Mouse (Mus musculus) MEL (cell line): Measurements from ENCODE around the gene Olfr739. TPM values are rescaled to one million over a fixed set of nuclear protein-coding genes. Genes with fewer than 3 reads are reported as not detected.

Experiments
- DNase-seq: peaks from one replicate; pipeline ENCODE4 v3.0.0; 2011; ENCODE audit warnings: low read depth, low spot score
- H3K27ac ChIP-seq: 2 replicates; pipeline ENCODE4 v1.5.1; 2012; ENCODE audit warnings: low read depth, mild to moderate bottlenecking, control low read depth, low read length, moderate library complexity; ENCODE audit not compliant: control insufficient read depth
- H3K27me3 ChIP-seq, 2 experiments: fragments of 150-350 bp in 1 of 2; sonication (generic) in 1 of 2; 2 replicates each; pipeline ENCODE4 v1.6.1; 2012; ENCODE audit warnings: low read length in 2 of 2, mild to moderate bottlenecking in 2 of 2, improper control_type of control experiment in 1 of 2, moderate library complexity in 1 of 2; ENCODE audit not compliant: insufficient read depth in 2 of 2, control insufficient read depth in 1 of 2
- H3K36me3 ChIP-seq, 2 experiments: 2 replicates each; pipeline ENCODE4 v1.6.1; 2012 to 2014; ENCODE audit warnings: low read length in 2 of 2, improper control_type of control experiment in 1 of 2, inconsistent platforms in 1 of 2, mild to moderate bottlenecking in 1 of 2; ENCODE audit not compliant: insufficient read depth in 2 of 2, control insufficient read depth in 1 of 2
- H3K4me1 ChIP-seq, 2 experiments: fragments of 150-350 bp in 1 of 2; sonication (generic) in 1 of 2; 2 replicates each; pipeline ENCODE4 v1.6.1; 2012; ENCODE audit warnings: low read length in 2 of 2, improper control_type of control experiment in 1 of 2, mild to moderate bottlenecking in 1 of 2; ENCODE audit not compliant: insufficient read depth in 2 of 2, control insufficient read depth in 1 of 2
- H3K4me3 ChIP-seq, 2 experiments: fragments of 150-350 bp in 1 of 2; sonication (generic) in 1 of 2; 2 replicates each; pipeline ENCODE4 v1.5.1; 2012; ENCODE audit warnings: low read depth in 2 of 2, low read length in 2 of 2, mild to moderate bottlenecking in 2 of 2, moderate library complexity in 2 of 2, control low read depth in 1 of 2, improper control_type of control experiment in 1 of 2; ENCODE audit not compliant: control insufficient read depth in 1 of 2, insufficient read depth in 1 of 2
- H3K79me2 ChIP-seq: 2 replicates; pipeline ENCODE4 v1.6.1; 2012; ENCODE audit warnings: mild to moderate bottlenecking, low read length, moderate library complexity; ENCODE audit not compliant: control insufficient read depth, poor library complexity, insufficient read depth
- H3K9ac ChIP-seq: 2 replicates; pipeline ENCODE4 v1.6.1; 2012; ENCODE audit warnings: low read depth, mild to moderate bottlenecking, control low read depth, low read length, moderate library complexity; ENCODE audit not compliant: control insufficient read depth, poor library complexity, severe bottlenecking
- H3K9me3 ChIP-seq: fragments of 150-350 bp; sonication (generic); replicated peaks from 2 replicates; pipeline ENCODE4 v1.6.1; 2012; ENCODE audit warnings: mild to moderate bottlenecking, low read length, improper control_type of control experiment, moderate library complexity; ENCODE audit not compliant: insufficient read depth
- ELF1 ChIP-seq: IDR thresholded peaks from 2 replicates; pipeline ENCODE4 v1.6.1; 2014; ENCODE audit warnings: low read depth, mild to moderate bottlenecking, inconsistent platforms, low read length, improper control_type of control experiment, moderate library complexity
- RAD21 ChIP-seq: IDR thresholded peaks from 2 replicates; pipeline ENCODE4 v1.6.1; 2011; ENCODE audit warnings: mild to moderate bottlenecking, low read depth, low read length, improper control_type of control experiment
- USF1 ChIP-seq: IDR thresholded peaks from 2 replicates; pipeline ENCODE4 v1.6.1; 2014; ENCODE audit warnings: low read depth, mild to moderate bottlenecking, inconsistent platforms, low read length, improper control_type of control experiment, moderate library complexity
- polyA plus RNA-seq, 2 experiments: library from polyadenylated mRNA; stranded (reverse) in 1 of 2; unstranded in 1 of 2; fragments of >175 nt in 1 of 2; fragments of >200 nt in 1 of 2; gene quantifications; 2 replicates each; pipeline versions ENCODE4 v1.2.1 to v1.2.4; 2012; ENCODE audit warnings: low replicate concordance in 2 of 2, low read depth in 1 of 2; ENCODE audit not compliant: insufficient read length in 2 of 2, insufficient read depth in 1 of 2, missing spikeins in 1 of 2
- total RNA-seq: library from RNA; depleted of rRNA; stranded (reverse); fragments of 300-350 nt; gene quantifications from 2 replicates; pipeline ENCODE4 v1.2.3, GENCODE M21; 2012; rRNA removed

Olfr739 gene
- total and polyA plus RNA-seq, 3 experiments, result not detected

DNA sequence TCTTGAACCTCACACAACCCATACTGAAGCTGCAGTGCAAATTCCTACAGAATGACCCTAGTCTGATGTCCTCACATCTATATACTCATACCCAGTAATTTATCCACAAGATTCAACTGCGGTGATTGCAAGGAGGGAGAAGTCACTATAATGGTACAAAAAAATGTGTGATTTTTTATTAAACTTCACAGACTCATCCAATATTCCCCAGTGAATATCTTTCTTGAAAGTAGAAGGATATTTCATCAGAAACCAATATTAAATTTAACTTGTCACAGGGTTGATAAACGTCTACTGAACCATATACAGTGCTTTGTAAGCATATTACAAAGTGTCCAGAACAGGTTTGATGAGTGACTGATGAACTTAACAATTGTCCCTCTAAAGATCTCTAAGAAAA lies 54.0 kb downstream of the Olfr739 start, which contains the start of gene Olfr741:
Gene Olfr741, plus strand, starts transcription at position 301 of the 400 bp plus-strand sequence.
- Histone ChIP-seq H3K79me2 (no peaks in the 10 kb centered on the region), H3K4me1 (no peaks in the 10 kb centered on the region), H3K9me3 (no peaks in the 10 kb centered on the region), H3K27ac (no peak within 1 kb of the TSS), H3K9ac (no peak within 1 kb of the TSS), H3K36me3 (no peaks in the 10 kb centered on the region), H3K4me3 (no peak within 1 kb of the TSS), H3K27me3 (no peaks in the 10 kb centered on the region)
- DNase-seq, result no peak
- TF ChIP-seq RAD21, result no peak
- no peak for TF ChIP-seq USF1
- TF ChIP-seq ELF1, result no peak

Other genes starting within 250 kb of the Olfr739 start
- not detected in 2 replicates for gene Olfr730, start 230.4 kb upstream of the Olfr739 start, total RNA-seq
- not detected for gene Olfr730, start 230.4 kb upstream of the Olfr739 start, polyA plus RNA-seq
- gene Olfr731, start 176.8 kb upstream of the Olfr739 start, total RNA-seq, result not detected in 2 replicates
- gene Olfr731, start 176.8 kb upstream of the Olfr739 start, polyA plus RNA-seq, result not detected
- not detected in 2 replicates for gene Olfr732, start 134.4 kb upstream of the Olfr739 start, total RNA-seq
- gene Olfr732, start 134.4 kb upstream of the Olfr739 start, polyA plus RNA-seq, result not detected
- not detected in 2 replicates for gene Olfr733, start 117.1 kb upstream of the Olfr739 start, total RNA-seq
- gene Olfr733, start 117.1 kb upstream of the Olfr739 start, polyA plus RNA-seq, result not detected
- not detected in 2 replicates for gene Olfr734, start 91.9 kb upstream of the Olfr739 start, total RNA-seq
- gene Olfr734, start 91.9 kb upstream of the Olfr739 start, polyA plus RNA-seq, result not detected
- gene Olfr735, start 69.8 kb upstream of the Olfr739 start, total RNA-seq, result not detected in 2 replicates
- gene Olfr735, start 69.8 kb upstream of the Olfr739 start, polyA plus RNA-seq, result not detected
- gene Tlr11, start 60.7 kb upstream of the Olfr739 start, total RNA-seq, result not detected in 2 replicates
- gene Tlr11, start 60.7 kb upstream of the Olfr739 start, polyA plus RNA-seq, result not detected
- not detected in 2 replicates for gene Olfr736, start 37.5 kb upstream of the Olfr739 start, total RNA-seq
- gene Olfr736, start 37.5 kb upstream of the Olfr739 start, polyA plus RNA-seq, result not detected
- not detected in 2 replicates for gene Olfr738, start 11.1 kb upstream of the Olfr739 start, total RNA-seq
- gene Olfr738, start 11.1 kb upstream of the Olfr739 start, polyA plus RNA-seq, result not detected
- not detected in 2 replicates for gene Olfr740, start 26.9 kb downstream of the Olfr739 start, total RNA-seq
- not detected for gene Olfr740, start 26.9 kb downstream of the Olfr739 start, polyA plus RNA-seq
- not detected in 2 replicates for gene Olfr741, start 54.1 kb downstream of the Olfr739 start, total RNA-seq
- gene Olfr741, start 54.1 kb downstream of the Olfr739 start, polyA plus RNA-seq, result not detected
- not detected in 2 replicates for gene Olfr742, start 85.0 kb downstream of the Olfr739 start, total RNA-seq
- gene Olfr742, start 85.0 kb downstream of the Olfr739 start, polyA plus RNA-seq, result not detected
- not detected in 2 replicates for gene Olfr743, start 103.2 kb downstream of the Olfr739 start, total RNA-seq
- not detected for gene Olfr743, start 103.2 kb downstream of the Olfr739 start, polyA plus RNA-seq
- not detected in 2 replicates for gene Olfr744, start 196.3 kb downstream of the Olfr739 start, total RNA-seq
- gene Olfr744, start 196.3 kb downstream of the Olfr739 start, polyA plus RNA-seq, result not detected
- gene Olfr745, start 220.8 kb downstream of the Olfr739 start, total RNA-seq, result not detected in 2 replicates
- gene Olfr745, start 220.8 kb downstream of the Olfr739 start, polyA plus RNA-seq, result not detected
- not detected in 2 replicates for gene Olfr746, start 228.5 kb downstream of the Olfr739 start, total RNA-seq
- gene Olfr746, start 228.5 kb downstream of the Olfr739 start, polyA plus RNA-seq, result not detected